Mouse (Mus musculus) neural tube, embryonic 13.5 days (tissue): ENCODE measurements around the gene Shc1. TPM values are rescaled to one million over a fixed set of nuclear protein-coding genes. Genes with fewer than 3 reads are reported as not detected.
A peak's percentile ranks its signal among the peaks of the same experiment; 100 is the strongest.

Experiments used
- ATAC-seq: fragments of 200-750 bp; cut with Nextera tagmentation; 2 replicates; pipeline ENCODE4 v1.8.0; 2017; ENCODE audit warnings: low read depth, mild to moderate bottlenecking, moderate TSS enrichment, moderate library complexity
- H3K27ac ChIP-seq: fragments of 300-500 bp; sonication (generic); replicated peaks from 2 replicates; pipeline ENCODE4 v1.5.1; 2015; ENCODE audit warnings: moderate library complexity, mild to moderate bottlenecking, inconsistent platforms
- H3K27me3 ChIP-seq: fragments of 300-500 bp; sonication (generic); 2 replicates; pipeline ENCODE4 v1.6.1; 2015; ENCODE audit warnings: mild to moderate bottlenecking, inconsistent platforms
- H3K36me3 ChIP-seq: fragments of 300-500 bp; sonication (generic); 2 replicates; pipeline ENCODE4 v1.6.1; 2015; ENCODE audit warnings: mild to moderate bottlenecking, inconsistent platforms
- H3K4me1 ChIP-seq: fragments of 300-500 bp; sonication (generic); replicated peaks from 2 replicates; pipeline ENCODE4 v1.6.1; 2015; ENCODE audit warnings: inconsistent platforms
- H3K4me2 ChIP-seq: fragments of 300-500 bp; sonication (generic); 2 replicates; pipeline ENCODE4 v1.6.1; 2015; ENCODE audit warnings: inconsistent platforms, mild to moderate bottlenecking, moderate library complexity
- H3K4me3 ChIP-seq: fragments of 300-500 bp; sonication (generic); 2 replicates; pipeline ENCODE4 v1.5.1; 2015; ENCODE audit warnings: mild to moderate bottlenecking, inconsistent platforms
- H3K9ac ChIP-seq: fragments of 300-500 bp; sonication (generic); 2 replicates; pipeline ENCODE4 v1.6.1; 2015; ENCODE audit warnings: moderate library complexity, mild to moderate bottlenecking, inconsistent platforms
- H3K9me3 ChIP-seq: fragments of 300-500 bp; sonication (generic); 2 replicates; pipeline ENCODE4 v1.6.1; 2016; ENCODE audit warnings: inconsistent platforms
- WGBS: fragments of 180-500 bp; shearing (Covaris S2); methylation state at CpG from one replicate; pipeline ENCODE4 v1.1.7; 2015; 5-methylcytosine and 5-hydroxymethylcytosine counted together
- polyA plus RNA-seq: library from polyadenylated mRNA; unstranded; fragments of >200 nt; fragmentation: Nextera tagmentation; extraction: Ambion mirVana; gene quantifications from 2 replicates; pipeline ENCODE4 v1.2.1, GENCODE M21; 2015

Gene Shc1
- polyA plus RNA-seq, 1 experiment from 2014 or later, result 41.8 TPM

DNA sequence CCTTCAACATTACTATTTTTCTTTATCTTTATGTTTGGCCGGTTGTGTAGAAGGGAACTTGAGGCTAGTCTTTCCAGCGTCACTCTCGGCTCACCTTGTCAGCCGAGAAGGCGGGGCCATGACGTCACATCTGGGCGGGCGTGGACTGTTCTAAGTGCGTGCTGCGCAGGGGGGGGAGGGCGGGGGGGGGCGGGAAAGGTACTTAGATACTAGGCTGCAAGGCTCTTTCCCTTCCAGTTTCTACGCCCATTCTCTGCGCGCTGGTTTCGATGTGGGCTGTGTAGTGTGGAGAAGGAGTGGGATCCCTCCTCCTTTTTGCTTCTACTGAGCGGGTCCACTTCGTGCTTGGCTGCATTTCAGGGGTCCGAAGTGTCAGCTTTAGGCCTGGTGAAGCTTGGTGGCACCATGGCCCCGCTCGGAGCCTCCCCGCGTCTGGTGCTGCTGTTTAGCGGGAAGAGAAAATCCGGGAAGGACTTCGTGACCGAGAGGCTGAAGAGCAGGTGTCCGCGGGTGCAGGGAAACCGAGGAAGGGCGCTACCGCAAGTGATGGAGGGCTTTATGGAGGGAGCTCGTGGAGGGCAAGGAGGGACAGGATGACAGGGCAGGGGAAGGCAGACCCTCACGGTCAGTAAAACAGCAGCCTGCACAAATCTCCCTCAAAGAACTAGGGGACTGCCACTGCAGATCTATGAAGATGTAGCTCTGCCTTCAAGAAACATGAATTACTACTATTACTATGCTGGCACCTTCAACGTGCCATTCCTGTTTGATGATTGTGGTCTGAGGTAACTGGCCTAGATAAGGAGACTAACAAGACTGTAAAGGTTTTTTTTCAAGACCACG is 40.9 kb downstream of the Shc1 start:
- Histone ChIP-seq H3K27me3 (no peaks in the 10 kb centered on the region), H3K27ac (peak overlapping the region; percentile 93), H3K36me3 (no peaks in the 10 kb centered on the region), H3K9me3 (no peaks in the 10 kb centered on the region), H3K4me2 (peak overlapping the region; percentile 67), H3K4me1 (peaks cover 14% of the 10 kb centered on the region), H3K4me3 (peak overlapping the region; percentile 67), H3K9ac (peak overlapping the region; percentile 92)
- ATAC-seq, result peak; percentile 89
- WGBS, result 1% methylated on average over 36 of the region's 36 CpGs

DNA sequence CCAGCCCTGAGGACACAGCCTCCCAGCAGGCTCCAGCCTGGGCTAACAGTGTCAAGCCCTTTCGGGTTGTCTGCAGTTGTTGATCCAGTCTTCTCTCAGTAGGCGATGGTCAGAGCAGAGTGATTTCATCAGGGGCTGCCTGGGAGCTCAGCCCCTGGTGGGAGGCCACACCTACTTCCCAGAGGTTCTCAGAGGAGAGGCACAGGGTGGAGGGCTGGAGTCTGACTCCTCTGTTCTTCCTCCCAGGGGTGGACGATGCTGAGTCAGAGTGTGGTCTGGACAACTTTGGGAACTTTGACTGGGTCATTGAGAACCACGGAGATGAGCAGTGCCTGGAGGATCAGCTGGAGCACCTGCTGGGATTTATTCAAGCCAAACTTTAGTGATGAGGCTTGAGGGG is 50.0 kb downstream of the Shc1 start:
- no peak for ATAC-seq
- Histone ChIP-seq H3K27me3 (no peaks in the 10 kb centered on the region), H3K4me1 (no peaks in the 10 kb centered on the region), H3K27ac (no peak overlapping the region), H3K4me2 (no peak overlapping the region), H3K4me3 (no peak overlapping the region), H3K9me3 (no peaks in the 10 kb centered on the region), H3K36me3 (peaks cover 39% of the 10 kb centered on the region), H3K9ac (no peak overlapping the region)
- WGBS, result 70% methylated on average over 4 of the region's 4 CpGs

GRCm38 (mm10) chr3:89472280-89472679 is 54.0 kb downstream of the Shc1 start:
- Histone ChIP-seq H3K27ac (no peak overlapping the region), H3K36me3 (peaks cover 33% of the 10 kb centered on the region), H3K27me3 (no peaks in the 10 kb centered on the region), H3K4me3 (no peak overlapping the region), H3K4me1 (no peaks in the 10 kb centered on the region), H3K4me2 (no peak overlapping the region), H3K9me3 (no peaks in the 10 kb centered on the region), H3K9ac (no peak overlapping the region)
- 85% methylated on average over 7 of the region's 7 CpGs for WGBS
- no peak for ATAC-seq

DNA sequence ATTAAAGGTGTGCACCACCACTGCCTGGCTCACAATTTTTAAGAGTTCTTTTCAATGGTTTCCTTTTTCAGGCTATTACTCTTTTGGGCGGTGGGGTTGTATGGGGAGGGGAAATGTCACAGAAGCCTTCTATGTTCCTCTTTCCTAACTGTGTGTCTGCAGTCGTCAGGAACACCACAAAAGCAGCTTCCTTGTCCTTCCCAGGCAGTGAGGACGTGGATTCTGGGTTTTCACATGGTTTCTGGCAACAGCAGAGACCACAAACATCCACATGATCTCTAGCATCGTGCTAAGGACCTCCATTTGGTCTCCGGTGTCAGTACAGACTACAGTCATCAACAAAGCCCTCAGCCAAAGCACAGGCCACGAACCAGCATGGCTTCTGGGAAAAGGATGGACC is 55.6 kb downstream of the Shc1 start:
- 76% methylated on average over 6 of the region's 6 CpGs for WGBS
- no peak for ATAC-seq
- no peak overlapping the region for H3K27ac ChIP-seq
- H3K4me1 ChIP-seq, result no peaks in the 10 kb centered on the region
- H3K4me2 ChIP-seq, result no peak overlapping the region
- no peak overlapping the region for H3K9ac ChIP-seq
- no peaks in the 10 kb centered on the region for H3K27me3 ChIP-seq
- peaks cover 17% of the 10 kb centered on the region for H3K36me3 ChIP-seq
- H3K4me3 ChIP-seq, result no peak overlapping the region
- no peaks in the 10 kb centered on the region for H3K9me3 ChIP-seq

DNA sequence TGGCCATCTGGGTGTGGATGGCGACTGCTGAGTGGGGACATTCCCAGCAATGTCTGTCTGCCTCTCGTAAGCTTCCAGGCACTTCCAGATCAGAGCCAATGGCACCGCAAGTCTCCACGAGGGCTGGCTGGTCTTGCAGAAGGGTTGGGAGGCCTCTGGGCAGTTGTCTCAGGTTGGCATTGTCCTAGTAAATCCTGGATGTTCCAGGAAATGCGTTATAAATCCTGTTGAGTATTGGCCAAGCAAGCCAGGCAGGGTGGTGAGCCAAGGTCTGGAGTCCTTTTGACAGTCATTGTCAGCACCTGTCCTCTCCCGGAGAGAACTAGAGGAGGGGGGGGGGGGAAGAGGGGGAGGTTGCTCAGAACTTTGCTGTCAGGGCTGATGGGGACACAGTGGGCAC is 60.8 kb downstream of the Shc1 start:
- H3K9ac ChIP-seq, result no peak overlapping the region
- no peaks in the 10 kb centered on the region for H3K4me1 ChIP-seq
- H3K36me3 ChIP-seq, result no peaks in the 10 kb centered on the region
- no peak overlapping the region for H3K4me3 ChIP-seq
- no peaks in the 10 kb centered on the region for H3K27me3 ChIP-seq
- ATAC-seq, result no peak
- WGBS, result 73% methylated on average over 6 of the region's 6 CpGs
- H3K9me3 ChIP-seq, result no peaks in the 10 kb centered on the region
- no peak overlapping the region for H3K27ac ChIP-seq
- H3K4me2 ChIP-seq, result no peak overlapping the region

Other genes starting within 250 kb of the Shc1 start
- gene Scamp3, start 241.0 kb upstream of the Shc1 start, polyA plus RNA-seq, result 129 and 135 TPM in 2 replicates
- gene Fam189b, start 235.3 kb upstream of the Shc1 start, polyA plus RNA-seq, result 38.9 and 49.9 TPM in 2 replicates
- gene Gba, start 215.5 kb upstream of the Shc1 start, polyA plus RNA-seq, result 48.3 and 50.0 TPM in 2 replicates
- gene Thbs3, start 203.3 kb upstream of the Shc1 start, polyA plus RNA-seq, result 45.6 and 52.8 TPM in 2 replicates
- 157 and 170 TPM in 2 replicates for gene Mtx1, start 191.4 kb upstream of the Shc1 start, polyA plus RNA-seq
- gene Muc1, start 189.4 kb upstream of the Shc1 start, polyA plus RNA-seq, result 1.0 and 1.1 TPM in 2 replicates
- 248 and 258 TPM in 2 replicates for gene Krtcap2, start 172.5 kb upstream of the Shc1 start, polyA plus RNA-seq
- gene Trim46, start 172.1 kb upstream of the Shc1 start, polyA plus RNA-seq, result 55.8 and 55.9 TPM in 2 replicates
- 76.9 and 81.4 TPM in 2 replicates for gene Dpm3, start 159.1 kb upstream of the Shc1 start, polyA plus RNA-seq
- gene Slc50a1, start 147.9 kb upstream of the Shc1 start, polyA plus RNA-seq, result 44.0 and 45.5 TPM in 2 replicates
- gene Efna1, start 137.3 kb upstream of the Shc1 start, polyA plus RNA-seq, result 12.5 and 14.5 TPM in 2 replicates
- gene Efna3, start 95.5 kb upstream of the Shc1 start, polyA plus RNA-seq, result 87.4 and 90.1 TPM in 2 replicates
- gene Efna4, start 80.4 kb upstream of the Shc1 start, polyA plus RNA-seq, result 8.5 and 10.7 TPM in 2 replicates
- 48.8 and 54.0 TPM in 2 replicates for gene Adam15, start 68.4 kb upstream of the Shc1 start, polyA plus RNA-seq
- gene Dcst2, start 56.5 kb upstream of the Shc1 start, polyA plus RNA-seq, result 0.17 TPM in 1 of 2 replicates, not detected in the other
- 0.88 and 1.1 TPM in 2 replicates for gene Dcst1, start 53.2 kb upstream of the Shc1 start, polyA plus RNA-seq
- 0.54 and 0.68 TPM in 2 replicates for gene Zbtb7b, start 23.7 kb upstream of the Shc1 start, polyA plus RNA-seq
- 0.84 and 2.6 TPM in 2 replicates for gene Lenep, start 15.7 kb upstream of the Shc1 start, polyA plus RNA-seq
- gene Flad1, start 6.6 kb upstream of the Shc1 start, polyA plus RNA-seq, result 30.7 and 33.2 TPM in 2 replicates
- gene Cks1b, start 60 bp upstream of the Shc1 start, polyA plus RNA-seq, result 110 and 144 TPM in 2 replicates
- 40.4 and 47.7 TPM in 2 replicates for gene Pygo2, start 11.8 kb downstream of the Shc1 start, polyA plus RNA-seq
- gene Pbxip1, start 18.3 kb downstream of the Shc1 start, polyA plus RNA-seq, result 15.6 and 17.0 TPM in 2 replicates
- gene Pmvk, start 36.1 kb downstream of the Shc1 start, polyA plus RNA-seq, result 104 and 106 TPM in 2 replicates
- 4.8 and 5.5 TPM in 2 replicates for gene Kcnn3, start 101.7 kb downstream of the Shc1 start, polyA plus RNA-seq